ENCODE assay signal across 7 mouse cellular contexts in genomic region chr7:118902944-118903343, GRCm38 (mm10). TPM values are rescaled to one million over a fixed set of nuclear protein-coding genes. Genes with fewer than 3 reads are reported as not detected.
DNase-seq lines count a peak whose midpoint lies in the region; ATAC-seq and TF ChIP-seq lines count a peak whose summit lies in the region.

No protein-coding gene starts in this region.

- WGBS in embryonic facial prominence, embryonic 15.5 days: 9% methylated on average over 13 of the region's 13 CpGs
- WGBS in lung, embryonic 14.5 days: 15% methylated on average over 13 of the region's 13 CpGs

- H3K9ac ChIP-seq in embryonic facial prominence, embryonic 15.5 days: no peak overlapping the region
- H3K9ac ChIP-seq in lung, embryonic 14.5 days: no peak overlapping the region

- H3K9me3 ChIP-seq in embryonic facial prominence, embryonic 15.5 days (replicated peaks): no peaks in the 10 kb centered on the region
- H3K9me3 ChIP-seq in lung, embryonic 14.5 days (ENCODE audit: low read depth, low read length): no peaks in the 10 kb centered on the region

- H3K4me3 ChIP-seq in embryonic facial prominence, embryonic 15.5 days (replicated peaks): peak overlapping the region; percentile 0; the same call in 1 of the 2 replicates
- no peak overlapping the region for H3K4me3 ChIP-seq in lung, embryonic 14.5 days (ENCODE audit: low read depth, low read length)

- no peak for TF ChIP-seq CTCF in lung, embryonic 14.5 days (IDR thresholded peaks at IDR 0.05; ENCODE audit: low read depth)

- peak; percentile 79 for ATAC-seq in embryonic facial prominence, embryonic 15.5 days (ENCODE audit: insufficient number of reproducible peaks, low FRiP score, low TSS enrichment, low read depth)
- peak; percentile 65 to 84 for ATAC-seq in hematopoietic stem cell, adult 5-6 weeks (replicated peaks in 1 of 2; ENCODE audit: insufficient read depth in 1 of 2, low FRiP score in 2 of 2, low TSS enrichment in 1 of 2, low read depth in 1 of 2, poor library complexity in 2 of 2, severe bottlenecking in 2 of 2)
- ATAC-seq in lung, embryonic 14.5 days (ENCODE audit: insufficient read depth): peak; percentile 93
- ATAC-seq in erythroblast, adult 5-6 weeks (replicated peaks; ENCODE audit: low FRiP score, poor library complexity, severe bottlenecking): no peak

- H3K27ac ChIP-seq in embryonic facial prominence, embryonic 15.5 days (replicated peaks): peak overlapping the region; percentile 61
- H3K27ac ChIP-seq in lung, embryonic 14.5 days (ENCODE audit: low read depth): peak overlapping the region; percentile 54; the same call in 1 of the 2 replicates

- no peaks in the 10 kb centered on the region for H3K27me3 ChIP-seq in embryonic facial prominence, embryonic 15.5 days
- H3K27me3 ChIP-seq in lung, embryonic 14.5 days (ENCODE audit: insufficient read depth, low read length): no peaks in the 10 kb centered on the region

- DNase-seq in left cerebral cortex, postnatal 14 days (ENCODE audit: low spot score in 2 of 2): peak; percentile 37 to 55
- no peak for DNase-seq in left cerebral cortex, adult 9 months (ENCODE audit: low spot score in 2 of 2)
- peak; percentile 95 for DNase-seq in lung, embryonic 14.5 days
- DNase-seq in urinary bladder, postnatal 14 days (ENCODE audit: low spot score): peak; percentile 80

- no peaks in the 10 kb centered on the region for H3K36me3 ChIP-seq in embryonic facial prominence, embryonic 15.5 days
- H3K36me3 ChIP-seq in lung, embryonic 14.5 days (ENCODE audit: insufficient read depth): no peaks in the 10 kb centered on the region

- H3K4me1 ChIP-seq in embryonic facial prominence, embryonic 15.5 days: peaks cover 21% of the 10 kb centered on the region
- H3K4me1 ChIP-seq in lung, embryonic 14.5 days (ENCODE audit: insufficient read depth): peaks cover 3% of the 10 kb centered on the region; the same call in 1 of the 2 replicates

- H3K4me2 ChIP-seq in embryonic facial prominence, embryonic 15.5 days (replicated peaks): peak overlapping the region; percentile 40
- peak overlapping the region; percentile 18 for H3K4me2 ChIP-seq in lung, embryonic 14.5 days

- intact Hi-C loops in left cerebral cortex, postnatal 14 days (cut with DNase I): no loop called here

RNA-seq across cellular contexts. Expression of gene Knop1, which starts 46.9 kb away (rescaled TPM):
- 10 to 100 TPM; 36.8 to 39.6 TPM for total RNA-seq in left cerebral cortex, postnatal 14 days (2021)
- polyA plus RNA-seq in embryonic facial prominence, embryonic 15.5 days (2015; fragmentation: Nextera tagmentation; extraction: Ambion mirVana): 86.7 and 95.2 TPM in 2 replicates
- total RNA-seq in hematopoietic stem cell, adult 5-6 weeks (2017): 38.5 and 50.3 TPM in 2 replicates
- polyA plus RNA-seq in lung, embryonic 14.5 days (2014; fragmentation: Nextera tagmentation; extraction: Ambion mirVana): 89.8 and 95.9 TPM in 2 replicates
- 5.2 and 9.0 TPM in 2 replicates for total RNA-seq in erythroblast, adult 5-6 weeks (2015; ENCODE audit: low replicate concordance)
- 7.2 and 7.4 TPM in 2 replicates for total RNA-seq in erythroblast, adult 5-6 weeks (2017; ENCODE audit: low replicate concordance)

RNA-seq across cellular contexts. Expression of gene Iqck, which starts 47.4 kb away (rescaled TPM):
- total RNA-seq in left cerebral cortex, postnatal 14 days (2021): 1 to 10 TPM; 3.0 to 3.3 TPM
- polyA plus RNA-seq in embryonic facial prominence, embryonic 15.5 days (2015; fragmentation: Nextera tagmentation; extraction: Ambion mirVana): 4.3 and 5.4 TPM in 2 replicates
- 0.99 and 2.0 TPM in 2 replicates for total RNA-seq in hematopoietic stem cell, adult 5-6 weeks (2017)
- polyA plus RNA-seq in lung, embryonic 14.5 days (2014; fragmentation: Nextera tagmentation; extraction: Ambion mirVana): 3.1 and 3.2 TPM in 2 replicates
- total RNA-seq in erythroblast, adult 5-6 weeks (2015; ENCODE audit: low replicate concordance): not detected in 2 replicates
- total RNA-seq in erythroblast, adult 5-6 weeks (2017; ENCODE audit: low replicate concordance): not detected in 2 replicates

Comparison
In these comparisons a context has a peak if more than half of its experiments do, and no peak if none do; other contexts are left out.
1. DNase-seq: peak in left cerebral cortex, postnatal 14 days (2 of 2), lung, embryonic 14.5 days (single experiment) and urinary bladder, postnatal 14 days (single experiment); none in left cerebral cortex, adult 9 months (0 of 2).